ENCODE assay signal across 23 mouse cellular contexts in the genomic region with DNA sequence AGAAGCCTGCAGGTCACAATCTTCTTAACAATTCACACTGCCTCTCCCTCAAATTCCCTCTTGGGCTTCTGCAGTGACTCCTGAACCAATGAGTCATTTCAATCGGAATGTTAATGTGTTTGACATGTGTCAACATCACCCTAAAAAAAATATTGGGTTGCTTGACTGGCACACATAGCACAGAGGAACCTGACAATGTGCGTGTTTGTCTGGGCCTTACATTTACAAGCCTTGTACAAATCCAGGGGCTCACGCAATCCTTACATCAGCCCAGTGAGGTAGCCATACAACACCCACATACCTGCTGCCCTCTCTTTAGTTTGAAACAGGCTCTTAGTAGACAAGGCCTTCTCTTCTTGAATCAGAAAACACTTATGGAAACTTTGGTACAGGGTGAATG.
DNase-seq lines count a peak whose midpoint lies in the region; ATAC-seq lines count a peak whose summit lies in the region.
"Had no signal": no experiment of that assay in that cellular context is flagged by ENCODE, and none has a peak within 500 bp of the region (broad histone marks: within the 10 kb centered on the region; RNA-seq: fewer than 3 reads in every experiment).

No protein-coding gene starts in this region.

- no peak overlapping the region for H3K4me2 ChIP-seq in lung, embryonic 16.5 days (ENCODE audit: low read depth, low read length)
- H3K4me2 ChIP-seq in stomach, embryonic 14.5 days (replicated peaks; ENCODE audit: low read depth, low read length), result no peak overlapping the region
- H3K4me2 ChIP-seq: embryonic facial prominence, embryonic 13.5 days; forebrain, embryonic 13.5 days; hindbrain, embryonic 12.5 days had no signal

- DNase-seq in lung, postnatal 14 days, result no peak
- peak; percentile 26 for DNase-seq in NIH3T3 (ENCODE audit: low read depth)
- DNase-seq in left cerebral cortex, adult 8-10 months (ENCODE audit: low spot score in 2 of 2), result no peak
- DNase-seq in right cerebral cortex, postnatal 10 days (ENCODE audit: low spot score in 2 of 2), result no peak
- no peak for DNase-seq in heart, adult 11 months
- DNase-seq: adrenal gland, postnatal 25 days; cerebellum, adult 18-20 months; cerebellum, adult 9-11 months; cerebellum, postnatal 36 days; forebrain, postnatal 0 days; gastrocnemius, postnatal 14 days; heart, adult 18-20 months; heart, postnatal 10 days; heart, postnatal 4 days had no signal

- H3K4me1 ChIP-seq in lung, embryonic 16.5 days (replicated peaks; ENCODE audit: control insufficient read depth, insufficient read depth, low read length), result no peaks in the 10 kb centered on the region
- H3K4me1 ChIP-seq in stomach, embryonic 14.5 days (ENCODE audit: control insufficient read depth, insufficient read depth, low read length), result no peaks in the 10 kb centered on the region
- H3K4me1 ChIP-seq: forebrain, embryonic 13.5 days; heart, embryonic 10.5 days; hindbrain, embryonic 12.5 days had no signal

- WGBS in lung, embryonic 16.5 days, result 56% methylated on average over 3 of the region's 3 CpGs
- 68% methylated on average over 3 of the region's 3 CpGs for WGBS in stomach, embryonic 14.5 days

- no peaks in the 10 kb centered on the region for H3K36me3 ChIP-seq in lung, embryonic 16.5 days (ENCODE audit: control insufficient read depth, insufficient read depth, low read length)
- H3K36me3 ChIP-seq in stomach, embryonic 14.5 days (ENCODE audit: control insufficient read depth, insufficient read depth, low read length), result no peaks in the 10 kb centered on the region
- H3K36me3 ChIP-seq: embryonic facial prominence, embryonic 13.5 days; heart, embryonic 10.5 days; hindbrain, embryonic 12.5 days had no signal

- no peak overlapping the region for H3K9ac ChIP-seq in lung, embryonic 16.5 days (ENCODE audit: low read length)
- H3K9ac ChIP-seq in stomach, embryonic 14.5 days (replicated peaks; ENCODE audit: low read depth, low read length), result no peak overlapping the region
- H3K9ac ChIP-seq: embryonic facial prominence, embryonic 13.5 days; forebrain, embryonic 13.5 days; forebrain, postnatal 0 days; hindbrain, embryonic 12.5 days had no signal

- no peaks in the 10 kb centered on the region for H3K27me3 ChIP-seq in lung, embryonic 16.5 days (ENCODE audit: control insufficient read depth, insufficient read depth, low read depth, low read length)
- H3K27me3 ChIP-seq in stomach, embryonic 14.5 days (ENCODE audit: control insufficient read depth, insufficient read depth, low read length), result no peaks in the 10 kb centered on the region
- H3K27me3 ChIP-seq: forebrain, embryonic 13.5 days; hindbrain, embryonic 12.5 days; Patski had no signal

- H3K4me3 ChIP-seq in lung, embryonic 16.5 days (ENCODE audit: low read length), result no peak overlapping the region
- no peak overlapping the region for H3K4me3 ChIP-seq in stomach, embryonic 14.5 days (ENCODE audit: low read depth, low read length)
- H3K4me3 ChIP-seq: embryonic facial prominence, embryonic 13.5 days; forebrain, embryonic 13.5 days; heart, embryonic 10.5 days; hindbrain, embryonic 12.5 days had no signal

- H3K9me3 ChIP-seq in lung, embryonic 16.5 days (ENCODE audit: control insufficient read depth, low read length), result no peaks in the 10 kb centered on the region
- H3K9me3 ChIP-seq in stomach, embryonic 14.5 days (ENCODE audit: control insufficient read depth, low read depth, low read length), result no peaks in the 10 kb centered on the region
- H3K9me3 ChIP-seq: embryonic facial prominence, embryonic 13.5 days; forebrain, embryonic 13.5 days; heart, embryonic 10.5 days; hindbrain, embryonic 12.5 days had no signal

- no peak overlapping the region for H3K27ac ChIP-seq in lung, embryonic 16.5 days (ENCODE audit: low read length)
- no peak overlapping the region for H3K27ac ChIP-seq in stomach, embryonic 14.5 days (ENCODE audit: low read length)
- H3K27ac ChIP-seq: embryonic facial prominence, embryonic 13.5 days; forebrain, embryonic 13.5 days; heart, embryonic 10.5 days; hindbrain, embryonic 12.5 days had no signal

- peak; percentile 65 for ATAC-seq in lung, embryonic 16.5 days (ENCODE audit: low read depth)
- peak; percentile 10; the same call in 1 of the 2 replicates for ATAC-seq in stomach, embryonic 14.5 days (ENCODE audit: insufficient number of reproducible peaks, insufficient read depth, low FRiP score, low read depth)
- ATAC-seq: activated CD4-positive, CD25-positive, alpha-beta regulatory T cell, adult 4 months; forebrain, embryonic 13.5 days; forebrain, postnatal 0 days; hindbrain, embryonic 16.5 days; Patski had no signal
